Mouse (Mus musculus) brain, embryonic 18.5 days (tissue): ENCODE measurements around the gene Dcaf11.
A peak's percentile ranks its signal among the peaks of the same experiment; 100 is the strongest.

Experiments
- DNase-seq: peaks from one replicate; pipeline ENCODE4 v3.0.0-alpha.2; 2012; ENCODE audit warnings: low read depth, low spot score

The Dcaf11 gene

DNA sequence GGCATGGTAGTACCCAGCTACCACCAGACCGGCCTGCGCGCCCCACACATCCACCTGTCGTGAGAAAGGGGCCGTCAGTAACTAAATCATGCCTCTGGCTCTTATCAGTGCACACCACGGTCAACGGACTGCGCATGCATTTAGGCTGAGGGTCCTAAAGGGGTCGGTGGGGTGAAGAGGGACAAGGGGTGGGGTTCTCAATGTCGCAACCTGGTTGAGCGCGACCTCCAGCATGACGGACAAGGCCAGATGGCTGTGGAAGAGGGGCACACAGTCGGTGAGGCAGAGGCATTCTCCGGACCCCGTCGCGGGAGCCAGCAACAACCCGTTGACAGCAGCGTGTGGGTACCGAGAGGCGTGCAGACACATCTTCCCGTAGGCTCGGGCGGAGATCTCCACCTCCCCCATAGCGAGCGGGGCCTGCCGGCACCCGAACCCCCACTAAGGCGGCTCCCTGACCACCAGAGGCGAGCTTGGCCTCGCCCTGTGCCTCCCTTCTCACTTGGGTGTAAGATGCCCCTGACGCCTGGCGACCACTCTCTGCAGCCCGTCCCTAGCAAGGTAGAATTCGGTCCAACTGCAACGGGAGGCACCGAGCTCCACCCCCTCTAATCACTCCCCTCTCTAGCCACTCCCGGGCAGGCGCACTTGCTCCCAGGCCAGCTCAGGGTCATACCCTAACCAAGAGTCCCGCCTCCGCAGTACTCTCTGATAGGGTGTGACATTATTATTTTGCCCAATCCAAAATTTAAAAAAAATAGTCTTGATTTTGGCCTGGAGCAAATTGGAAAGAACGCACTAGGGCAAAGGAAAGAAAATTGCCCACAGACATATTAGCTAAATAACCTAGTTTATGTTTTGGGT lies 25.1 kb downstream of the Dcaf11 start, which contains the start of gene Emc9:
Gene Emc9 (minus strand): TSS at position 601 of the 864 bp plus-strand sequence.
- no peak for DNase-seq

GRCm38 (mm10) chr14:55585566-55585960 lies 25.8 kb downstream of the Dcaf11 start:
- DNase-seq: no peak

DNA sequence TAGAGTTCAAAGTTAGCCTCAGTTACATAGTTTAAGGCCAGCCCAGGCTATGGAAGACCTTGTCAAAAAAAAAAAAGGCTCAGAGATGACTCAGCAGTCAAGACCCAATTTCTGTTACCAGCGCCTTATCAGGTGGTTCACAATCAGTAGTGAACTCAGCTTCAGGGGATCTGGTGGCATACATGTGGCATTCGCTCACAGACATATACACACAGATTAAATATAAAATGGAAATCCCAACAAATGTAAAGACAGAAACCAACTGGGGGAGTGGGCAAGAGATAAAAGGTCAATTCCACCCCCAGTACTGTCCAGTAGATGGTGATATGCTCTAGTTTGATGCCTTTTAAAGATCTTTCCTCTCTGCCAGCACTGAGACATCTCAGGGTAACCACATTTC lies 26.3 kb downstream of the Dcaf11 start:
- no peak for DNase-seq

- no peak for DNase-seq
Observed at GRCm38 (mm10) chr14:55589271-55589670, 29.5 kb downstream of the Dcaf11 start.

GRCm38 (mm10) chr14:55589771-55590448 lies 30.1 kb downstream of the Dcaf11 start:
- DNase-seq: no peak

DNA sequence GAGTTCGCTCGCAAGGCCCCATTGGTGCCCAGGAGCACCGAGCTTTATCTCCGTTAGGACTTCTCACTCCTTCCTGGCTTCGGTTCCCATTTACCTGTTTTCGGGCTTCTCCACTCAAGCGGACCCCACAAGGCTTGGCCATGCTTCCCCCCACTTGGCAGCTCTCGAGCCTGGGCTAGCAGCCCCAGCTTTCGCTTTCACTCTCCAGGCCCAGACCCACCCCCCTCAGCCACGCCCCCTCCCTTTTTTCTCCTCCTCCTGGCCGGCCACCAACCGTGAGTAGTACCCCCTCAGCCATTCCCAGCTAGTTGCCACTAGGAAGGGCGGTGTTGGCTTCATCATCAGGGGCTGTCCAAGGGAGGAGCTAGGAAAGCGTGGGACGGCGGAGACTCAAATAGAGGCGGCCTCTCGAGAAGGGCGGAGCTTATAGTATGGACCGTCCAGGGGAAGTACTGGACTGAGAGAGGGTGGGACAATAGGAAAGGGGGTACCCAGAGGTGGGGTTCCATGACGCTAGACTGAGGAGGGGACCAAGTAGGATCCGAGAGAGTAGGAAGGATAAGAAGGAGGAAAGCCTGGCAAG lies 31.0 kb downstream of the Dcaf11 start, which contains the start of gene Psme2:
Gene Psme2 (minus strand): TSS at position 366 of the 583 bp plus-strand sequence.
- peak; percentile 94 for DNase-seq

DNA sequence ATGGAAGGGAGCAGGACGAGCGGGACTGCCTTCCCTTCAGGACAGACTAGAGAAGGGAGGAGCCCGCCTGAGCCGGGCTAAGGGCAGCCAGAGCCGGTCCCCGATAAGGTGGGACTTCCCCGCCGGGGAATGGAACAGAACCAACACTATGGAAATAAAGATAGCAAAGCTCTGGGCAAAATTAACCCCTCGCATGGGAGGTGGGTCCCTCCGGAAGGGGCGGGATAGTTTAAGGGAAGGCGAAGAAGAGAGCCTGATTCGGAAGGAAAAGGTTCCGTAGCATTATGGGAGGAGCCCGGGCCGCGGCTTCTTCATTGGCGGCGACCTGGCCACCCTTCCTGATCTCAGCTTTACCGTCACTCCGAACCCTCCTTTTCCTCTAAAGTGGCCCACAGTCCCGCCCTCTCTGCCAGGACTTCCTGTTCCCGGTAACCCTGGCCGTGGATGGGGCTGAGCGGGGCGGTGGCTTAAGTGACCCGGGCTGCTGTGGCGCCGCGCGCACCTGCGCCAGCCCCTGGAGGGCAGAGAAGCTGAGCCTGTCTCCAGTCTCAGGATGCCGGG lies 31.6 kb downstream of the Dcaf11 start, which contains the start of gene Rnf31:
Gene Rnf31 (plus strand): TSS at position 378 of the 561 bp plus-strand sequence.
- peak; percentile 89 for DNase-seq

DNA sequence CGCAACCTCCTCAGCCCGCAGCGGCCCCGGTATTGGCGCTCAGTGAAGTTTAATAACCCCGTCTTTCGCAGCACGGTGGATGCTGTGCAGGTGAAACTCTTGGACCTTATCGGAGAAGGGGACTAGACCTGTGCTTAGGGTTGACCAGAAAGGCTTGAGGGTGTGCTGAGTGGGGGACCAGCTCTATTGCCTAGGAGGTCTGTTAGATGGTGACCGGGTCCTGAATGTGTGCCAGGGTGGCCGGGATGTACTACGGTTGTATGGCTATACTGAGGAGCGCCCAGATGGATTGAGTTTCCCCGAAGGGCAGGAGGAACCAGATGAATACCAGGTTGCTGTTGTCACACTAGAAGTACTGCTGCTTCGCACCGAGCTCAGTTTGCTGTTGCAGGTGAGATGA lies 32.4 kb downstream of the Dcaf11 start:
- DNase-seq: no peak

- DNase-seq: no peak
Observed at GRCm38 (mm10) chr14:55596036-55596690, 36.4 kb downstream of the Dcaf11 start.

DNA sequence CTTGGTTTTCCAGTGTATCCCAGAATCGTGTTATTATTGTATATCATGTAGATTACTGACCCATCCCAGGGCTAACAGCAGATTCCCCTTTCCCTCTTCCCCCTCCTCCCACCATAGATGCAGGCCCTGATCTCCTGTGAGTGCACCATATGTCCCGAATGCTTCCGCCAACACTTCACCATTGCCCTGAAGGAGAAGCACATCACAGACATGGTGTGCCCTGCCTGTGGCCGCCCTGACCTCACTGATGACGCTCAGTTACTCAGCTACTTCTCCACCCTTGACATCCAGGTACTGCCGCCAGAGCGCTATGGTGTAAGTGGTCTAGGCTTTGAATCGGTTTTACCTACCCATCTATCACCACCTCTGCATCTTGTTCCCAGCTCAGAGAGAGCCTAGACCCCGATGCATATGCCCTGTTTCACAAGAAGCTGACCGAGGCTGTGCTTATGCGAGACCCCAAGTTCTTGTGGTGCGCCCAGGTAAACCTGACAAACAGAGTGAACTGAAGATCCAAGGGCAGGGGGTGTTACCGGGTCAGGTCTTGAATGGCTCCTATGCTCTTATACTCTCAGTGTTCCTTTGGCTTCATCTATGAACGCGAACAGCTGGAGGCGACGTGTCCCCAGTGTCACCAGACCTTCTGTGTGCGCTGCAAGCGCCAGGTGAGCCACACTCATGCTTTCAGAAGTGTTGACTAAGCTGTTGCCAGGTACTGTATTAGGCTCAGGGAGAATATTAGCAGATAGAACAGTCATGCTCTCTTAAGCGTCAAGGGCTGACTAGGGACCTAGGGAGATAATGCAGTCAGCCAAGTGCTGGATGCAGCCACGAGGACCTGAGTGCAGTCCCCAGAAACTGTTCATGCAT lies 39.0 kb downstream of the Dcaf11 start:
- DNase-seq: no peak

GRCm38 (mm10) chr14:55603271-55603632 lies 43.4 kb downstream of the Dcaf11 start, which contains the start of gene Irf9:
Gene Irf9 (plus strand): TSS chr14:55603571.
- no peak for DNase-seq

DNA sequence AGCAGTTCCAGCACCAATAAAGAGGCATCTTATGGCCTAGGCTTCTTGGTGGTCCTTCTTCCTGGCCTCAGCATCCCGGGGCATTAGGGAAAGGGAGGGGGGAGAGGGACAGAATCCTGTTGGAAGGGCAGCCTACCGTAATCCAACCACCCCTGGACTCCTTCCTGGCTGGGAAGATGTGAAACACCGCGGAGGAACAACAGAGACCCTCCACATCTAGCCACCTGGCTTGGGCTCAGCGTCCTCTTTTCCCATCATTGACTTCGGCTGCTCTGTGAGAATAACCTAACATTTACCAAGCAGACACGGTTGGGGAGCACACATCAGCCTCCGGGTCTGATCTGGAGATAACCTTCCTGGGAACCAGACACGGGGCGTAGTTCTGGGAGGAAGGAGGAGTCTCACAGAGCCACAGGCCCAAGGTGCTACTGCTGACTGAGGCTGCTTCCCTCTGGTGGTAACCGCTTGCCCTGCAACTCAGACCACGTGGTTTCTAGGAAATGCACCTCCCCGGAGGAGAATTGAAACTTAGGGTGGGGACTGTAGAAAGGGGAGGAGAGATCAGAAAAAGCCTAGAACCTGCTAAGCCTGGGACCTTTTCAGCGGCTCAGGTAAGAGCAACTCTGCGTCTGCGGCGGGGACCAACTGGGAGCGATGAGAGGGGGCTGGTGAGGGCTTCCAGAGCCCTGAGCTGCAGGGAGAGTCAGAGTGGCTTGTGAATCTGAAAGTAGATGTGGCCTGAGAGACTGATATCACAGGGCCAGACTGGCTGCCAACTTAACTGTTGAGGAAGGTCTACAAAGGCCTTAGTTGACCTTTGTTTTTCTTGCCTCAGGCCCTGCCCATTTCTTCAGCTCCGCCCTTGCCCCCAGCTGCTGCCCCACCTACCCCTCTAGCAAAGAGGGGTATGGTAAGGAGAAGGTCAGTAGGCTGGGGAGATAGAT lies 44.1 kb downstream of the Dcaf11 start:
- peak; percentile 47 for DNase-seq

DNA sequence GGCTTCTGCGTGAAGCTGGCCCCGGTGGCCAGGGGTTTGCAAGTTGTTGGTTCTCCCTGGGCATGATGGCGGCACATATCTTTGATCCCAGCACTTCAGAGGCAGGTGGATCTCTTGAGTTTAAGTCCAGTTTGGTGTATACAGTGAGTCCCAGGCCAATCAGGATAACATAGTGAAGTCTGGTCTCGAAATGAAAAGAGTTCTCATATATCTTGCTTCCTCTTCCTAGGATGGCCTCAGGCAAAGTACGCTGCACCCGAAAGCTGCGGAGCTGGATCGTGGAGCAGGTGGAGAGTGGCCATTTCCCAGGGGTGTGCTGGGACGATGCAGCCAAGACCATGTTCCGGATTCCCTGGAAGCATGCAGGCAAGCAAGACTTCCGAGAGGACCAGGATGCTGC lies 45.0 kb downstream of the Dcaf11 start:
- DNase-seq: no peak

DNA sequence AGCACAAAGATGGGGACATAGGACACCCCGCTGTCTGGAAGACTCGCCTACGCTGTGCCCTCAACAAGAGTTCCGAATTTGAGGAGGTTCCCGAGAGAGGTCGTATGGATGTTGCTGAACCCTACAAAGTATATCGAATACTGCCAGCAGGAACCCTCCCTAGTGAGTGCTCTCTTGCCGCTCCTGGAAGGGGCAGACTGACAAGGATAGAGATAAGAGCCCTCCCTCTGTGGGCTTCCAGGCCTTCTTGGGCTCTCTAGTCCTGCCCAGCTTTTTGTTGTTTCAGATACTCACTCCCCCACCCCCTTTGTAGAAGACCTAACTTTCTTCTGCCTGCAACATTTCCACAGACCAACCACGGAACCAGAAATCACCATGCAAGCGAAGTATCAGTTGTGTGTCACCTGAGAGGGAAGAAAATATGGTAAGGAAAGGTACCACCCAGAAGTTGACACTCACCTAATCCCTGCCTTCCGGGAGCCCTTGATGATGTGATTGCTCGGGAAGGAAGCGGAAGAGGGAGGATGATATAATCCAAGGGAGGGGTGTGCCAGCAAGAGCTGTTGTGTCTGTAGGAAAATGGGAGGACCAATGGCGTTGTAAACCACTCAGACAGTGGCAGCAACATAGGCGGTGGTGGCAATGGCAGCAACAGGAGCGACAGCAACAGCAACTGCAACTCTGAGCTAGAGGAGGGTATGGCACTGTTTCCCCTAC lies 46.1 kb downstream of the Dcaf11 start:
- DNase-seq: no peak

DNA sequence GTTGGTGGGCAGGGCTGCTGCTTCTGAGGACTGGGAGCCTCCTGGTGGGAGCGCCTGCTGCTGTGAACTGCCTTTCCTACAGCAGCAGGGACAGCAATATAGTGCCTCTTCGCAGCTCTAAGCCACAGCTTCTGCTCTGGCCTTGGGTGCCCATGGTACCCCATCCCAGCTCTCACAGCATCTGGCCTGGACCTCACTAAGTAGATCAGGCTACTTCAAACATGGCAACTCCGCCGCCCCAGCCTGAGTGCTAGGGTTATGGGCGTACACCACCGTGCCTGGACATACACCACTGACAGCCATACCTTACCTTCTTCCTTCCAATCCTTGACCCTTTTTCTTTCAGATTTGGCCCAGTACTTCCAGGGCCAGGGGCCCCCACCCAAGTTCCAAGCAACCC lies 48.5 kb downstream of the Dcaf11 start:
- no peak for DNase-seq

DNA sequence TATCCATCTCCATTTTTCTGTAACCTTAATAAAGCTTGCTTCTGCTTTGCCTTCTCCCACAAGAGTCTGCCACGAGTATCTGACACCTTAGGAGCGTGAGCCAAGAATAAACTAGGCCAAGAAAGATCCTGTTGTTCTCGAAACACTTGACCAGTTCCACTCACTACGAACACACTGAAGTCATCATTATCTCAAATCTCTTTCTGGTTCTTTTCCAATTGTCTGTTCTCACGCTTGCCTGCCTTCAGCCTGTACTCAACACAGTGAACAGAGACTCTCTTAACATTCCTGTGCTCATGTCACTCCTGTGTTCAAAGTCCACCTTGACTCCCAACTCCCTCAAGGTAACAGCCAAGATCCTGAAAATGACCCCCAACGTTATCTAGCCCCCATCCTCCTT lies 53.5 kb downstream of the Dcaf11 start:
- DNase-seq: no peak

DNA sequence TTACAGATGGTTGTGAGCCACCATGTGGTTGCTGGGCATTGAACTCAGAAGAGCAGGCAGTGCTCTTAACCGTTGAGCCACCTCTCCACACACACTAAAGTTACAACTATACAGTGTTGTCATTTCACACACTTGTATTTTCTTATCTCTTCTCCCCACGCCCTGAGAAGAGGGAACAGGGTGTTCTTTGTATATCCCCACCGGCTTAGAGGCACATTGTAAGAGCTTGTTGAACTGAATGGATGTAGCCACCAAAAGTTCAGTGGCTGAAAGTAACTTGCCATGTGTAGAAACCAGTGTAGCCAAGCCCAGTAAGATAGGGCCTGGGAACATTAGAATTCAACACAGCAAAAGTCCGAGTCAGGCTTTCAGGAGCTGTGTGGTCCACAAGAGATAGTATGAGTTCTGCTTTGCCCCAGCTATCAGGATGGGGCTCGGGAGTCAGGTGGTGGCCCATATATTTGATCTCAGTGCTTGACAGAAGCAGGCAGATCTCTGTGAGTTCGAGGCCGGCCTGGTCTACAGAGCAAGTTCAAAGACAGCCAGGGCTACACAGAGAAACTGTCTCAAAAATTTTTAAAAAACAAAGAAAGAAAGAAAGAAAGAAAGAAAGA lies 54.9 kb downstream of the Dcaf11 start:
- no peak for DNase-seq

DNA sequence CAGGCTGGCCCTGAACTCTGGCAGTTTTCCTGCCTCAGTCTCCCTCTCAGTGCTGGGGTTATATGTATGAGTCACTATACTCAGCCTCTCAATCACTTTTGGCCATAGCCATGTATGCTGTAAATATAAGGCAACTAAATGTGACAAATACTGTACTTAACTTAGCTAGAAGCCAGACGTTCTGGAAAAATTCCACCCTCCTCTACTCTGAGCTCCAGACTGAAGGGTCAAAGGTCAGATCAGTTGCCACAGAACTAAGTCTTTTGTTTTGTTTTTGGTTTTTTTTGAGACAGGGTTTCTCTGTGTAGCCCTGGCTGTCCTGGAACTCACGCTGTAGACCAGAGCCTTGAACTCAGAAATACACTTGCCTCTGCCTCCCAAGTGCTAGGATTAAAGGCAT lies 56.1 kb downstream of the Dcaf11 start:
- DNase-seq: no peak
